Mouse (Mus musculus) left cerebral cortex, adult 2 months (tissue): Measurements from ENCODE around the gene Tpp1. TPM values are rescaled to one million over a fixed set of nuclear protein-coding genes. Genes with fewer than 3 reads are reported as not detected.

Source experiments
- DNase-seq, 2 experiments: peaks; one replicate each; pipeline ENCODE4 v3.0.0; 2021 to 2022; ENCODE audit warnings: low spot score in 2 of 2, mixed read lengths in 1 of 2; ENCODE audit errors: extremely low spot score in 1 of 2
- H3K27ac ChIP-seq: fragments of 200-600 bp; 2 replicates; pipeline ENCODE4 v1.8.1; 2022
- H3K4me3 ChIP-seq: fragments of 200-600 bp; 2 replicates; pipeline ENCODE4 v1.8.1; 2022
- CTCF ChIP-seq: fragments of 200-600 bp; IDR thresholded peaks from 2 replicates; pipeline ENCODE4 v1.8.1; 2022; ENCODE audit warnings: antibody characterized with exemption, mild to moderate bottlenecking, moderate library complexity
- intact Hi-C: fragments of 180-260 bp; cut with DNase I; formaldehyde crosslinking; loops from one replicate; pipeline ENCODE4 v1.15.1; 2025
- total RNA-seq, 2 experiments: library from RNA; stranded (reverse); gene quantifications; 2 replicates each; pipeline ENCODE4 v1.2.3; 2021

The Tpp1 gene
- total RNA-seq, 2 experiments from 2014 or later, result 68.2 to 68.4 TPM

DNA sequence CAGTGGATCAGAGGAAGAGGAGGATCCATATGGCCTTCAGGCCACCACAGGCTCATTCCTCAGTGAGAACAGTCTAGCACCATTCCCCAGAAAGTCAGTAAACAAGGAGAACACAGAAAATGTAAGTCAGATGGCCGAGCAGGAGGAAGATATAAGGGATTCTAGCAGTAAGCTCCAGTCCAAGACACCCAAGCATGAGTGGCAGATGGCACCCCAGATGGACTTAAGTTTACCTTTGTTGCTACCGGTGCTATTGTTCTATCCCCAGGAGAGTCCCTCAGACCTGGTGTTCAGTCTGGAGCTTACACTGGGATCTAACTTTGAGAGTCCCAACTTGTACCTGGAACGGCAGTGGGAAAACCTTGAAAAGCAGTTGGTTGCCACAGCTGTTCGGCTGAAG, 48.2 kb downstream of the Tpp1 start:
- H3K4me3 ChIP-seq, result no peak overlapping the region
- intact Hi-C loops, result no loop called here
- TF ChIP-seq CTCF, result no peak
- H3K27ac ChIP-seq, result no peak overlapping the region
- no peak for DNase-seq

DNA sequence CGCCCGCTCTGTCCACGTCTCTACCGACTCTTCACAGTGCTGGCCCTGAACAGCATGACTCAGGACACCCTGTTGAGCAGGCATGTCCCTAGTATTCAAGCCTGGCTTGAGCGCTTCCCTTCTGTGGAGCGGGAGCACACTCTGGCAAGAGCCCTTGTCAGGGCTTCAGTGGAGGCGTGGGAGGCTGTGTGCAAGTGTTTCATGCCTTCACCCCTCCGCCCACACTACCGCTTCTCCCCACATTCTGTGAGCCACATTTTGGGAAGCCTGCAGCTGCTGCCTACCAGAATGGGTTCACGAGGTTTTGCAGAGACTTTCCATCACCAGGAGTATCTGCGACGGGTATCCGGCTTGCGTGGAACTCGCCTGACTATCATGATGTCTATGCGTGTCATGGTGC, 48.9 kb downstream of the Tpp1 start:
- Histone ChIP-seq H3K27ac (no peak overlapping the region), H3K4me3 (no peak overlapping the region)
- intact Hi-C loops, result no loop called here
- DNase-seq, result peak; percentile 16 to 29
- no peak for TF ChIP-seq CTCF

Other genes starting within 250 kb of the Tpp1 start
- 100 to 1,000 TPM in 1 of 2 experiments, 10 to 100 TPM in 1; 96.9 to 107 TPM for gene Smpd1, start 197.9 kb downstream of the Tpp1 start, total RNA-seq
- gene Apbb1, start 170.6 kb downstream of the Tpp1 start, total RNA-seq, result 100 to 1,000 TPM; 440 to 458 TPM
- gene Hpx, start 152.1 kb downstream of the Tpp1 start, total RNA-seq, result under 1 TPM; 0.30 to 0.68 TPM
- gene Trim3, start 118.7 kb downstream of the Tpp1 start, total RNA-seq, result 100 to 1,000 TPM; 151 to 165 TPM
- gene Timm10b, start 112.2 kb downstream of the Tpp1 start, total RNA-seq, result 10 to 100 TPM; 67.8 to 76.8 TPM
- 100 to 1,000 TPM in 1 of 2 experiments, 10 to 100 TPM in 1; 93.3 to 109 TPM for gene Arfip2, start 111.8 kb downstream of the Tpp1 start, total RNA-seq
- 10 to 100 TPM; 11.4 to 18.8 TPM for gene Gm45799, start 111.7 kb downstream of the Tpp1 start, total RNA-seq
- 1 to 10 TPM; 7.1 to 7.6 TPM for gene Dnhd1, start 101.4 kb downstream of the Tpp1 start, total RNA-seq
- 10 to 100 TPM; 67.4 to 73.5 TPM for gene Ilk, start 15.6 kb downstream of the Tpp1 start, total RNA-seq
- gene Rrp8, start 14.8 kb downstream of the Tpp1 start, total RNA-seq, result 10 to 100 TPM; 12.3 to 13.5 TPM
- 100 to 1,000 TPM; 110 to 111 TPM for gene Taf10, start 7.9 kb downstream of the Tpp1 start, total RNA-seq
- gene Dchs1, start 35.4 kb upstream of the Tpp1 start, total RNA-seq, result 10 to 100 TPM; 10.1 to 10.9 TPM
- gene Mrpl17, start 58.9 kb upstream of the Tpp1 start, total RNA-seq, result 100 to 1,000 TPM in 1 of 2 experiments, 10 to 100 TPM in 1; 97.3 to 101 TPM
- gene Gm4070, start 201.7 kb upstream of the Tpp1 start, total RNA-seq, result 1 to 10 TPM; 1.1 to 1.3 TPM